Mouse (Mus musculus): ENCODE measurements around the gene Tcn2.

GRCm38 (mm10) chr11:3876419-3876818, 55.5 kb downstream of the Tcn2 start:
- TF ChIP-seq POLR2A (IDR thresholded peaks at IDR 0.05; ENCODE audit: borderline replicate concordance, low read depth, low read length): no peak
- no peak for TF ChIP-seq CTCF (IDR thresholded peaks at IDR 0.05; ENCODE audit: low read depth, low read length)

Data from bone marrow macrophage, adult 2 months (primary cell).